Mouse (Mus musculus) heart, postnatal 25 days (tissue): ENCODE data around the gene Dtd2. TPM values are rescaled to one million over a fixed set of nuclear protein-coding genes. Genes with fewer than 3 reads are reported as not detected.

Experiments used
- DNase-seq: peaks from one replicate; pipeline ENCODE4 v3.0.0; 2022; ENCODE audit warnings: low spot score
- intact Hi-C: fragments of 180-260 bp; cut with DNase I; formaldehyde crosslinking; loops from one replicate; pipeline ENCODE4 v1.15.1; 2025
- total RNA-seq, 2 experiments: library from RNA; stranded (reverse); gene quantifications; 2 replicates each; pipeline ENCODE4 v1.2.3; 2021

Gene Dtd2
- total RNA-seq, 2 experiments from 2014 or later = 4.9 to 5.2 TPM

- intact Hi-C loops = no loop called here
- DNase-seq = no peak
Measured at GRCm38 (mm10) chr12:51990629-51991028, 15.7 kb downstream of the Dtd2 start.

GRCm38 (mm10) chr12:51988536-51988935 lies 17.8 kb downstream of the Dtd2 start:
- DNase-seq = no peak
- intact Hi-C loops = no loop called here

GRCm38 (mm10) chr12:51985826-51986225 lies 20.5 kb downstream of the Dtd2 start:
- intact Hi-C loops = no loop called here
- no peak for DNase-seq

GRCm38 (mm10) chr12:51985163-51985748 lies 21.0 kb downstream of the Dtd2 start:
- no peak for DNase-seq
- intact Hi-C loops = no loop called here

- intact Hi-C loops = no loop called here
Measured at GRCm38 (mm10) chr12:51983625-51984024, 22.7 kb downstream of the Dtd2 start.

GRCm38 (mm10) chr12:51976531-51976930 lies 29.8 kb downstream of the Dtd2 start:
- no peak for DNase-seq
- intact Hi-C loops = no loop called here

More at GRCm38 (mm10) chr12:51983625-51984024, 22.7 kb downstream of the Dtd2 start:
- no peak for DNase-seq

GRCm38 (mm10) chr12:51974381-51974780 lies 31.9 kb downstream of the Dtd2 start:
- DNase-seq = no peak
- intact Hi-C loops = loop anchor here (5.0 kb wide), 1 partner anchor 147 kb away; the partner anchor contains the start of gene Hectd1

- intact Hi-C loops = loop anchor here (5.0 kb wide), 1 partner anchor 145 kb away; the partner anchor contains the start of gene Hectd1
- no peak for DNase-seq
Measured at GRCm38 (mm10) chr12:51972269-51973065, 33.8 kb downstream of the Dtd2 start.

GRCm38 (mm10) chr12:51971070-51971664 lies 35.1 kb downstream of the Dtd2 start, which contains the start of gene Heatr5a:
Heatr5a (minus strand) TSS chr12:51971321.
- peak; percentile 86 for DNase-seq
- intact Hi-C loops = loop anchor here (2.0 to 5.0 kb wide), 2 partner anchors 28 to 144 kb away; partner anchors contain the start of gene Hectd1

GRCm38 (mm10) chr12:51970352-51971069 lies 35.8 kb downstream of the Dtd2 start:
- intact Hi-C loops = loop anchor here (2.0 to 5.0 kb wide), 2 partner anchors 28 to 143 kb away; partner anchors contain the start of gene Hectd1
- DNase-seq = no peak

GRCm38 (mm10) chr12:51969876-51970275 lies 36.4 kb downstream of the Dtd2 start:
- intact Hi-C loops = loop anchor here (2.0 to 5.0 kb wide), 2 partner anchors 29 to 143 kb away; partner anchors contain the start of gene Hectd1
- no peak for DNase-seq

GRCm38 (mm10) chr12:51969092-51969491 lies 37.2 kb downstream of the Dtd2 start:
- intact Hi-C loops = no loop called here

GRCm38 (mm10) chr12:51967915-51968595 lies 38.2 kb downstream of the Dtd2 start:
- intact Hi-C loops = no loop called here
- no peak for DNase-seq

More at GRCm38 (mm10) chr12:51969092-51969491, 37.2 kb downstream of the Dtd2 start:
- DNase-seq = no peak

- intact Hi-C loops = no loop called here
- DNase-seq = no peak
Measured at GRCm38 (mm10) chr12:51957626-51958025, 48.7 kb downstream of the Dtd2 start.

GRCm38 (mm10) chr12:51952309-51952708 lies 54.0 kb downstream of the Dtd2 start:
- no peak for DNase-seq

GRCm38 (mm10) chr12:51947498-51947945 lies 58.8 kb downstream of the Dtd2 start:
- DNase-seq = no peak
- intact Hi-C loops = no loop called here

More at GRCm38 (mm10) chr12:51952309-51952708, 54.0 kb downstream of the Dtd2 start:
- intact Hi-C loops = no loop called here

GRCm38 (mm10) chr12:51945331-51945730 lies 61.0 kb downstream of the Dtd2 start:
- DNase-seq = no peak
- intact Hi-C loops = no loop called here

- DNase-seq = no peak
- intact Hi-C loops = no loop called here
Measured at GRCm38 (mm10) chr12:51939848-51940247, 66.5 kb downstream of the Dtd2 start.
